Mouse (Mus musculus) R1 (cell line): Measurements from ENCODE around the gene Astn1.

Experiments
- DNase-seq: peaks from one replicate; pipeline ENCODE4 v3.0.0-alpha.2; 2018; ENCODE audit warnings: low read depth, low spot score

Astn1 gene

GRCm38 (mm10) chr1:158361964-158362291, at the start of gene Astn1:
Astn1 (plus strand) TSS chr1:158362273.
- DNase-seq = peak; percentile 10

- no peak for DNase-seq
Measured at GRCm38 (mm10) chr1:158323325-158323724, 38.7 kb upstream of the Astn1 start.

GRCm38 (mm10) chr1:158328126-158328525, 33.9 kb upstream of the Astn1 start:
- DNase-seq = no peak

GRCm38 (mm10) chr1:158328839-158329238, 33.2 kb upstream of the Astn1 start:
- DNase-seq = no peak

- peak; percentile 12 for DNase-seq
Measured at GRCm38 (mm10) chr1:158343243-158343714, 18.8 kb upstream of the Astn1 start.

GRCm38 (mm10) chr1:158353656-158354371, 8.3 kb upstream of the Astn1 start:
- DNase-seq = no peak

- DNase-seq = no peak
Measured at GRCm38 (mm10) chr1:158355177-158356050, 6.7 kb upstream of the Astn1 start.

- DNase-seq = peak; percentile 91
Measured at GRCm38 (mm10) chr1:158356051-158356461, 6.0 kb upstream of the Astn1 start, which contains the start of gene Brinp2. Brinp2 (minus strand) TSS chr1:158356326.

- peak; percentile 5 for DNase-seq
Measured at GRCm38 (mm10) chr1:158362292-158363101, 424 bp downstream of the Astn1 start.

- peak; percentile 6 for DNase-seq
Measured at GRCm38 (mm10) chr1:158364461-158364860, 2.4 kb downstream of the Astn1 start.

GRCm38 (mm10) chr1:158382277-158382676, 20.2 kb downstream of the Astn1 start:
- DNase-seq = no peak

GRCm38 (mm10) chr1:158383210-158383609, 21.1 kb downstream of the Astn1 start:
- no peak for DNase-seq

GRCm38 (mm10) chr1:158385311-158385710, 23.2 kb downstream of the Astn1 start:
- no peak for DNase-seq

- peak; percentile 66 for DNase-seq
Measured at GRCm38 (mm10) chr1:158386781-158387180, 24.7 kb downstream of the Astn1 start.

- DNase-seq = no peak
Measured at GRCm38 (mm10) chr1:158388995-158389394, 26.9 kb downstream of the Astn1 start.

GRCm38 (mm10) chr1:158390693-158391092, 28.6 kb downstream of the Astn1 start:
- no peak for DNase-seq

- no peak for DNase-seq
Measured at GRCm38 (mm10) chr1:158397058-158397457, 35.0 kb downstream of the Astn1 start.

GRCm38 (mm10) chr1:158400898-158401297, 38.8 kb downstream of the Astn1 start:
- no peak for DNase-seq

- no peak for DNase-seq
Measured at GRCm38 (mm10) chr1:158405899-158406769, 44.1 kb downstream of the Astn1 start.

- peak; percentile 46 for DNase-seq
Measured at GRCm38 (mm10) chr1:158408124-158408523, 46.1 kb downstream of the Astn1 start.

- DNase-seq = no peak
Measured at GRCm38 (mm10) chr1:158411146-158411545, 49.1 kb downstream of the Astn1 start.
